10 mouse cellular contexts compared by ENCODE assay signal in genomic region chr13:101916876-101917275, GRCm38 (mm10).
"Had no signal": no experiment of that assay in that cellular context is flagged by ENCODE, and none has a peak within 500 bp of the region (broad histone marks: within the 10 kb centered on the region; RNA-seq: fewer than 3 reads in every experiment).

No protein-coding gene starts in this region.

- H3K4me2 ChIP-seq: limb, embryonic 15.5 days; liver, embryonic 12.5 days; liver, embryonic 15.5 days; midbrain, embryonic 11.5 days had no signal

- DNase-seq: kidney, postnatal 14 days; kidney, postnatal 4 days; left cerebral cortex, postnatal 4 days; lung, postnatal 14 days; lung, postnatal 4 days; midbrain, embryonic 14.5 days had no signal

- H3K9me3 ChIP-seq: limb, embryonic 15.5 days; liver, embryonic 12.5 days; liver, embryonic 15.5 days had no signal

- H3K27ac ChIP-seq: limb, embryonic 15.5 days; liver, embryonic 12.5 days had no signal

- H3K27me3 ChIP-seq: limb, embryonic 15.5 days; liver, embryonic 12.5 days; liver, embryonic 15.5 days had no signal

- H3K4me3 ChIP-seq: limb, embryonic 15.5 days; liver, embryonic 12.5 days; liver, embryonic 15.5 days had no signal

- H3K36me3 ChIP-seq: limb, embryonic 15.5 days; liver, embryonic 12.5 days; liver, embryonic 15.5 days had no signal

- H3K9ac ChIP-seq: limb, embryonic 15.5 days; liver, embryonic 12.5 days; liver, embryonic 15.5 days had no signal
